Comparison of ENCODE assay signal across 16 mouse cellular contexts in the genomic region with DNA sequence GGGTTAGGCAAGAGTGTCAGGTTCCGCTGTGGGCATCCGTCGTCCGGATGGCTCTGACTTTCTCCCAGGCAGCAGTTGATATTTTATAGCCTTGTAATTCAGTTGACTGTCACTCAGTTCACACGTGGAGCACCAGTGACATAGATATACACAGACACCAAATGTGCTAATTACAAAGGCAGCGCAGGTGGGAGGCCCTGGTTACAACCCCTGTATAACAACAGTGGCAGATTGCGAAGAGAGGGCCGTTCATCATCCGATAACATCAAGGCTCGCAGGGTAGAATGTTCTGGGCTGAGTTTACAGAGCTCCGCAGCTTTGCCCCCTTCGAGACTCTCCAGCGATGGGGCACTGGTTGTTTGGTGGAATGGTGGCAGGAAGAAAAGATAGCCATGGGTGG.
"Had no signal": no experiment of that assay in that cellular context is flagged by ENCODE, and none has a peak within 500 bp of the region (broad histone marks: within the 10 kb centered on the region; RNA-seq: fewer than 3 reads in every experiment).

No protein-coding gene starts in this region.

- H3K27ac ChIP-seq: left cerebral cortex, adult 2 months; liver, embryonic 13.5 days; midbrain, embryonic 10.5 days had no signal

- ATAC-seq: intestine, postnatal 0 days; liver, postnatal 0 days; lung, postnatal 0 days had no signal

- H3K9ac ChIP-seq: liver, embryonic 13.5 days; liver, postnatal 0 days had no signal

- H3K27me3 ChIP-seq: liver, embryonic 13.5 days had no signal

- H3K4me1 ChIP-seq: liver, embryonic 13.5 days had no signal

- DNase-seq: kidney, adult 9 months; liver; liver, embryonic 13.5 days; liver, postnatal 0 days; lung, postnatal 36 days; midbrain, embryonic 14.5 days; retina, postnatal 1 day; right cerebral cortex, postnatal 4 days; spleen, adult 18-20 months; thymus, adult 18-20 months; thymus, postnatal 14 days had no signal

- H3K9me3 ChIP-seq: liver, embryonic 13.5 days; midbrain, embryonic 10.5 days had no signal

- H3K4me3 ChIP-seq: left cerebral cortex, adult 2 months; liver, embryonic 13.5 days; midbrain, embryonic 10.5 days; myocyte had no signal

- H3K36me3 ChIP-seq: liver, embryonic 13.5 days; midbrain, embryonic 10.5 days had no signal

- H3K4me2 ChIP-seq: liver, embryonic 13.5 days had no signal
